Mouse (Mus musculus) hematopoietic stem cell, adult 5-6 weeks (primary cell): ENCODE results near the gene Notch1. TPM values are rescaled to one million over a fixed set of nuclear protein-coding genes. Genes with fewer than 3 reads are reported as not detected.

Experiments
- ATAC-seq, 2 experiments: fragments of 125-278 bp in 1 of 2; replicated peaks in 1 of 2; 2 replicates each; pipeline ENCODE4 v1.8.0; 2016 to 2017; ENCODE audit warnings: inconsistent platforms in 2 of 2, mild to moderate bottlenecking in 2 of 2, moderate number of reproducible peaks in 2 of 2, low read depth in 1 of 2, moderate TSS enrichment in 1 of 2; ENCODE audit not compliant: low FRiP score in 2 of 2, poor library complexity in 2 of 2, severe bottlenecking in 2 of 2, insufficient read depth in 1 of 2, low TSS enrichment in 1 of 2
- total RNA-seq: library from RNA; stranded (forward); fragments of 172-1452, 232-1000 nt; gene quantifications from 2 replicates; pipeline ENCODE4 v1.2.3, GENCODE M21; 2017

Gene Notch1
- total RNA-seq: 21.6 and 23.7 TPM in 2 replicates

GRCm38 (mm10) chr2:26516275-26516674 is at the start of gene Notch1:
TSS of gene Notch1 (minus strand) at chr2:26516663.
- no peak for ATAC-seq

- ATAC-seq: peak; percentile 89 to 93
These were observed 49.8 kb upstream of the Notch1 start for GRCm38 (mm10) chr2:26566221-26566620.

DNA sequence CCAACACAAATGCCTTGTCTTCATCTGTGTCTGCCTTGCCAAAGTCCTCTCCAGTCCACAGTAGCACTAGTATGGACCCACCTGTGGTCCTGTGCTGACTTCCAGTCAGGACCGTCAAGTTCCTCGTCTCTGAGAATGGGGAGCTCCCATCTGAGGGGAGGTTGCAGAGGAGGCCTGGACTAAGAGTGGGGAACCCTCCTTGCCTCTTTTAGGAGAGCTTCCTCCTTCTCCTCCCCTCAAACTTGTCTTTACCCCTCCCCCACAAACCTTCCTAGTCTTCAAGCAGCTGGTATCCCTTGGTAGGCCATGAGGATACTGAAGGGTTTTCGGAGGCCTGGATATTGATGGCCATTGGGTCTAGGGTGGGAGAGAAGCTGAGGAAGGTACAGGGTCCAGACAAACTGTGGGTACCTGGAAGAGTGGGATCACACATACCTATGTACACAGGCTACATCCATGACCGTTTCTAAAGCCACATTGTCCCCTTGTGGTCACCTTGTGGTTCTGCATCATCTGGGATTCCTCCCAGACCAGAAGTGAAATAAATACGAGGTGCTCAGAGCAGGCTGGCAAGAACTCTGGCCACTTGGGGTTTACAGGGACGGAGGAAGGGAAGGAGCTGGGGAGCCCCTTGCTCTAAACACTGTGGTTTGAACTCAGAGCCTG is 45.0 kb upstream of the Notch1 start:
- peak; percentile 63 to 80 for ATAC-seq

DNA sequence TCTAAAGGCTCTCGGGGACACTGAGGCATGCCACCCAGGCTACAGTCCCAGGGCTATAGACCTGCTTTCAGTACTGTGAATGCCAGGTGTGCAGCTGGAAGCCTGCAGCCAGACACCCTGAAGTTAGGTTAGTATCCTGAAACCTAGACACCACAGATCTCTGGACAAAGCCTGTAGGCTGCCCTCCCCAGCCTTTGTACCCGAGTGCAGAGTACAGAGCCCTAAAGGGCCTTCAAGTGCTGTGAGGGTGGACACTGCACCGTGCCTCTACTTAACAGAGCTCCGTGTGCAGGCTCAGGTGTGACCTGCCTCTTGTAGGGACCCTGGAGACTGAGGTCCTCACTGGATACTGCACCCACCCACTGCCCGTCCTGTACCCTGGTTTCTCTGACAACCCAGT is 44.0 kb upstream of the Notch1 start:
- no peak for ATAC-seq

DNA sequence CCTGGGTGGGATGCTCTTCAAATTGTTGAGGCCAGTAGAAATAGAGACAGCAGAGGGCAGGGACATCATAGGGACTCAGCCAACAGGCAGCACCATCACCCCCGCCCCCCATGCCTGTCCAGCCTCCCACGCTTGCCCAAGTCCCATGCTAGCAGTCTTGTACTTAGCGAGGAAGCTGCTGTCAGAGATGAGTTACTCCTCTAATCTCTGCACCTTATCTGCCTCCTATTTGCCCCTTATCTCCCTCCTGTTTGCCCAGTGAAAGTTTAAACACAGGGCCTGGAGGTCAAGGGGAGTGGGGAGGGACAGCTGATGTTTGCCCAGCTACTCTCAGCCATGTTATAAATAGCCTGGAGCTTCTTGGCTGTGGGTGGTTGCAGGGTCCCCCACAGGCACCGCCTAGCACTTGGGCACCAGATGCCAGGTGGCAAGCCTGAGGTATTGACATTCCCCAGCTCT is 40.1 kb upstream of the Notch1 start:
- no peak for ATAC-seq

GRCm38 (mm10) chr2:26555076-26555475 is 38.6 kb upstream of the Notch1 start:
- ATAC-seq: no peak

DNA sequence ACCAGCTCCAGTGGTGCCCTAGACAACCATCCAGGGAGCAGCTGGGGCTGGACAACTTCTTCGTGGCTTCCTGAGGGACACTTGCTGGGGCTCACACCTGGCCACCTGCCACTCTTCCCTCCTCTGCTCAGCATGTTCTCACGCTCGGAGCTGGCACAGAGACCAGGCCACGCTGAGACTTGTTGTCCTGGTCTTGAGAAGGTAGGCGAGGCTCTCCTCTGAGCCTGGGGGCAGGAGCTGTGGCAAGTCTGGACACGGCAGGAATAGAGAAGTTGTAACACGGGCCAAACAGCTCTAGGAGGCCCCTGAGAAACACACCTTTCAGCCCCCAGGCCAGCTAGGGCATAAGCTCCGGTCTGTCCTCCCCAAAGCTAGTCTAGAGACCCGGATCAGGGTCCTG is 37.4 kb upstream of the Notch1 start:
- no peak for ATAC-seq

DNA sequence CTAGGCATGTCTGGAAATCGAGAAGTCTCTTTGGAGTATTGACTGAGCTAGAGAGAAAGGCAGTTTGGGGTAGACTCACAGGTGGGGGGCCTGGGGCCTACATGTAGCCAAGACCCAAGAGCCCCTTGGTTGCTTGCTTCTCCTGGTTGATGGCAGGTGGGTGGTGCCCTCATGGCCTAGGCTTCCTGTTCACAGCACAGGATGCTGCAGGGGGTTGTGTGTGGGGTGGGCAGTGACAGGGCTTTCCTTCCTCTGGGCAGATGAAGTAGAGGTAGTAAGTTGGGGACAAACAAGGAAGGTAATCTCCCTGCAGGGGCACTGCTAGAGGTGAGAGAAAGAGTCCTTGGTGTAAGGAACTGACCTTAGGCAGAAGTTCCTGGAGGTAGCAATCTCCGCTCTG is 35.6 kb upstream of the Notch1 start:
- peak; percentile 34 to 60 for ATAC-seq

- ATAC-seq: no peak
These were observed 35.0 kb upstream of the Notch1 start for GRCm38 (mm10) chr2:26551446-26551845.

GRCm38 (mm10) chr2:26550777-26551176 is 34.3 kb upstream of the Notch1 start:
- ATAC-seq: no peak

- ATAC-seq: no peak
These were observed 33.7 kb upstream of the Notch1 start for GRCm38 (mm10) chr2:26550205-26550604.

DNA sequence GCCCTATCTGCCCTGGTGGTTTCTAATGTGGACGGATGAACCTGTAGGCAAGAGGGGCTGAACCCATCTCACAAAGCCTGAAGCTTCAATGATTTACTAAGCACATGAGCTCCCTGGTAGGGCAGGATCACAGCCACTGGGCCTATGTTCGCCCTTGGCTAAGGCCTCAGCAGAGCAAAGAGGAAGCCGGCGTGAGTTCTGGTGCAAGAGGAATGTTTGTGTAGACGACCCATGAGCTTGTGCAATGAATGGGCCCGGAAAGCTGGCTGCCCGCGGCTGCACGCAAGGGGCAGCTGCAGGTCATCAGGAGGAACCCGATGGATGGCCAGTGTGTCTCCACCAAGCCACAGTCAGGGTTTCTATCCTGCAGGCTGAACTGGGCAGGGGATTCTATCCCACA is 33.3 kb upstream of the Notch1 start:
- ATAC-seq: peak; percentile 42 to 59; a peak in 3 of 4 replicates

DNA sequence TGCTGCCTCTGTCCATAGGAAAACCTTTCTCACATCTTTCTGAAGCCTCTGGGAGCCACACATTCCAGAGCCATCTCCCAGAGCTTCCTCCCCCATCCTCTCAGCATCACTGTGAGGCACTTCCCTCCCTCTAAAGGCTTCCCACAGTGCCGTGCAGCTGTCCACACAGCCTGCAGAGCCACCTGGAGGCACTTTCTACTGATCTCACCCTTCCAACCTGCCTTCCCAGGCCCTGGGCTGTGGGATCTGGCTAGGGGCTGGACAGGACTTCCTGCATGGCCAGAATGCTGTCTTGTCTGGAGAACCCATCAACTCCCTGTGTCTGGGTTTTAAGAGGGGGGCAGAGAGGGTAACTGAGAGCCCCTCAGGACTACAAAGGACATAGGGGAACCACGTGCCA is 31.0 kb upstream of the Notch1 start:
- no peak for ATAC-seq

DNA sequence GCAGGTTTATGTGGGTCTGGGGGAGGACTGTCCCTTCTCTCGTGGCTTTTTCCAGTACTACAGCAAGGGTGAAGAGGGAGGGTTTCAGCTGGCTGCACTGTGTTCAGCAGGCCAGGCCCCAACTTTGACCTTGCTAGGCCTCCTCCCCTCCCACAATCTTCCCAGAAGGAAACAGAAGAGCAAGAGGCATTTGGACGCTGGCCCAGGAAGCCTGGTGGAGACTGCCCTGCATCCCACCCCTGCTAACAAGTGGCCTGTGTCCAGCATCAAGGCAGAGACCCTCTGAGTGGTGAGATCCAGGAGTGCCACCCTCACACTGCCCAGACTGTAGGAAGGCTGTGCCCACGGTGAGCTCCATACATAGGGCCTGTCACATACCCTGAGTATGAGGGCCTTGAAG is 27.8 kb upstream of the Notch1 start:
- ATAC-seq: no peak

- ATAC-seq: no peak
These were observed 27.3 kb upstream of the Notch1 start for GRCm38 (mm10) chr2:26543768-26544167.

GRCm38 (mm10) chr2:26543155-26543554 is 26.7 kb upstream of the Notch1 start:
- no peak for ATAC-seq

- no peak for ATAC-seq
These were observed 24.9 kb upstream of the Notch1 start for GRCm38 (mm10) chr2:26541258-26541910.

- no peak for ATAC-seq
These were observed 24.3 kb upstream of the Notch1 start for GRCm38 (mm10) chr2:26540721-26541120.

DNA sequence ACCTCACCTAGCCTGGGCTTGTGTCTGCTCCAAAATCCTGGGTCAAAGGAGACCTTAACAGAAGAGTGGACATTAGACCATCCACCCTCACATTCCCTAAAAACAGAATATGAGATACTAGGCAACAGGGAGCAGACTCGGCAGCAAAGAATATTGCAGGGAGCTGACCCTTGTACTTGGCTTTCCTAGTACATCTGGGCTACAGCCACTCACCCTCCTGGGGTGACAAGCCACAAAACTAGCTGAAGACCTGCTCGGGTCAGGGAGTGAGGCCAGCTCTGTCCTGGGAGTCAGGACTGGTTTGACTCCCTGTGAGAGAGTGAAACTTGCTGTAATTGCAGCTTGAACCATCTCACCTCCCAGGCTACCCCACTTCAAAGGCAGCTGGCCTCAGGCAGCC is 23.1 kb upstream of the Notch1 start:
- no peak for ATAC-seq
